26 mouse cellular contexts compared by ENCODE assay signal in genomic region chr2:170584678-170585077, GRCm38 (mm10). TPM values are rescaled to one million over a fixed set of nuclear protein-coding genes. Genes with fewer than 3 reads are reported as not detected.
A peak's percentile ranks its signal among the peaks of the same experiment; 100 is the strongest.
DNase-seq lines count a peak whose midpoint lies in the region; ATAC-seq and TF ChIP-seq lines count a peak whose summit lies in the region.
"Had no signal": no experiment of that assay in that cellular context is flagged by ENCODE, and none has a peak within 500 bp of the region (broad histone marks: within the 10 kb centered on the region; RNA-seq: fewer than 3 reads in every experiment).

No protein-coding gene starts in this region.

- TF ChIP-seq POLR2A in testis, adult 2 months (IDR thresholded peaks at IDR 0.05; ENCODE audit: control insufficient read depth, low read depth, low read length): no peak; the same call in 1 of the 2 replicates
- TF ChIP-seq POLR2A in MEL (IDR thresholded peaks at IDR 0.05; ENCODE audit: control insufficient read depth in 1 of 2, insufficient read depth in 1 of 2, low read depth in 1 of 2, low read length in 2 of 2, poor library complexity in 1 of 2): no peak

- no peak for TF ChIP-seq EP300 in MEL (IDR thresholded peaks at IDR 0.05; ENCODE audit: low read depth in 1 of 2, low read length in 2 of 2)

- H3K9ac ChIP-seq in MEL (ENCODE audit: control insufficient read depth, low read depth, low read length, poor library complexity, severe bottlenecking): no peak overlapping the region
- H3K9ac ChIP-seq: embryonic facial prominence, embryonic 12.5 days; forebrain, embryonic 13.5 days; forebrain, embryonic 15.5 days; forebrain, postnatal 0 days had no signal

- peak; percentile 17; the same call in 1 of the 2 replicates for TF ChIP-seq CTCF in testis, adult 2 months (IDR thresholded peaks at IDR 0.05; ENCODE audit: control insufficient read depth, insufficient read depth, insufficient replicate concordance, low read depth, low read length)
- TF ChIP-seq CTCF in MEL (IDR thresholded peaks at IDR 0.05 in 2 of 3, conservative IDR thresholded peaks at IDR 0.05 in 1 of 3; ENCODE audit: control insufficient read depth in 1 of 3, insufficient read depth in 1 of 3, low read depth in 2 of 3, low read length in 3 of 3, poor library complexity in 1 of 3, severe bottlenecking in 1 of 3): no peak

- peak overlapping the region; percentile 87 for H3K4me3 ChIP-seq in megakaryocyte, embryonic 14.5 days (replicated peaks)
- H3K4me3 ChIP-seq in testis, adult 2 months (ENCODE audit: control insufficient read depth, low read depth, low read length): no peak overlapping the region
- no peak overlapping the region for H3K4me3 ChIP-seq in MEL (ENCODE audit: control insufficient read depth in 1 of 2, insufficient read depth in 1 of 2, low read depth in 2 of 2, low read length in 2 of 2)
- H3K4me3 ChIP-seq: embryonic facial prominence, embryonic 10.5 days; embryonic facial prominence, embryonic 12.5 days; forebrain, embryonic 13.5 days; forebrain, embryonic 15.5 days had no signal

- TF ChIP-seq RAD21 in MEL (IDR thresholded peaks at IDR 0.05; ENCODE audit: low read depth, low read length): no peak

- H3K9me3 ChIP-seq in megakaryocyte, embryonic 14.5 days: peaks cover 27% of the 10 kb centered on the region
- H3K9me3 ChIP-seq in MEL (replicated peaks; ENCODE audit: insufficient read depth, low read length): no peaks in the 10 kb centered on the region
- H3K9me3 ChIP-seq: embryonic facial prominence, embryonic 10.5 days; embryonic facial prominence, embryonic 12.5 days; forebrain, embryonic 13.5 days; forebrain, embryonic 15.5 days had no signal

- no peak overlapping the region for H3K27ac ChIP-seq in testis, adult 2 months (ENCODE audit: control insufficient read depth, insufficient read depth, low read depth, low read length)
- H3K27ac ChIP-seq in MEL (ENCODE audit: control insufficient read depth, low read depth, low read length): no peak overlapping the region
- H3K27ac ChIP-seq: embryonic facial prominence, embryonic 10.5 days; embryonic facial prominence, embryonic 12.5 days; forebrain, embryonic 13.5 days; forebrain, embryonic 15.5 days had no signal

- peaks cover 3% of the 10 kb centered on the region for H3K27me3 ChIP-seq in megakaryocyte, embryonic 14.5 days (replicated peaks)
- no peaks in the 10 kb centered on the region for H3K27me3 ChIP-seq in testis, adult 2 months (ENCODE audit: control insufficient read depth, insufficient read depth, low read length)
- no peaks in the 10 kb centered on the region for H3K27me3 ChIP-seq in MEL (ENCODE audit: control insufficient read depth in 1 of 2, insufficient read depth in 2 of 2, low read length in 2 of 2)
- H3K27me3 ChIP-seq: embryonic facial prominence, embryonic 12.5 days; forebrain, embryonic 13.5 days; forebrain, embryonic 15.5 days had no signal

- ATAC-seq in megakaryocyte, adult 5-6 weeks (ENCODE audit: poor library complexity, severe bottlenecking): no peak
- ATAC-seq: CD4-positive, CD25-positive, alpha-beta regulatory T cell, adult 4 months; forebrain, embryonic 13.5 days; forebrain, embryonic 15.5 days; forebrain, postnatal 0 days had no signal

- no peaks in the 10 kb centered on the region for H3K79me2 ChIP-seq in MEL (ENCODE audit: control insufficient read depth, insufficient read depth, low read length, poor library complexity)

- H3K4me1 ChIP-seq in megakaryocyte, embryonic 14.5 days: peaks cover 4% of the 10 kb centered on the region; the same call in 1 of the 2 replicates
- H3K4me1 ChIP-seq in testis, adult 2 months (ENCODE audit: control insufficient read depth, insufficient read depth, low read length): no peaks in the 10 kb centered on the region
- no peaks in the 10 kb centered on the region for H3K4me1 ChIP-seq in MEL (ENCODE audit: control insufficient read depth in 1 of 2, insufficient read depth in 2 of 2, low read length in 2 of 2)

- H3K36me3 ChIP-seq in megakaryocyte, embryonic 14.5 days (replicated peaks; ENCODE audit: low read length): no peaks in the 10 kb centered on the region
- no peaks in the 10 kb centered on the region for H3K36me3 ChIP-seq in testis, adult 2 months (ENCODE audit: control insufficient read depth, insufficient read depth, low read length)
- H3K36me3 ChIP-seq in MEL (ENCODE audit: control insufficient read depth in 1 of 2, insufficient read depth in 2 of 2, low read length in 2 of 2): no peaks in the 10 kb centered on the region
- H3K36me3 ChIP-seq: embryonic facial prominence, embryonic 10.5 days; embryonic facial prominence, embryonic 12.5 days; forebrain, embryonic 15.5 days had no signal

- DNase-seq in testis, postnatal 14 days (ENCODE audit: low spot score): no peak
- DNase-seq in MEL (ENCODE audit: low read depth, low spot score): no peak
- no peak for DNase-seq in spleen, postnatal 36 days (ENCODE audit: low spot score in 2 of 2)
- DNase-seq: adrenal gland, adult 8-10 months; adrenal gland, postnatal 14 days; adrenal gland, postnatal 36 days; B cell, adult 2 months; cerebellum, adult 11-12 months; cerebellum, adult 2 months; cerebellum, adult 9-10 months; cerebellum, postnatal 10 days; cerebellum, postnatal 25 days; forebrain, postnatal 0 days had no signal

TF ChIP-seq in MEL, 35 proteins besides CTCF, POLR2A, EP300 and RAD21:
- TF ChIP-seq MYC (IDR thresholded peaks at IDR 0.05; ENCODE audit: low read depth, low read length): no peak
- TF ChIP-seq SMC3 (IDR thresholded peaks at IDR 0.05; ENCODE audit: low read depth, low read length): no peak
- TF ChIP-seq MAX (IDR thresholded peaks at IDR 0.05; ENCODE audit: low read length): no peak
- no peak for TF ChIP-seq POLR2AphosphoS2 (IDR thresholded peaks at IDR 0.05; ENCODE audit: low read length)
- TF ChIP-seq POLR2AphosphoS5 (IDR thresholded peaks at IDR 0.05; ENCODE audit: borderline replicate concordance, low read depth, low read length): peak; percentile 77; the same call in 1 of the 2 replicates

RNA-seq across cellular contexts. Expression of gene 4930470P17Rik, which starts 17.1 kb away (rescaled TPM):
- not detected in 2 replicates for polyA plus RNA-seq in megakaryocyte, embryonic 14.5 days (2012; ENCODE audit: insufficient read depth, low replicate concordance)
- not detected in 2 replicates for total RNA-seq in megakaryocyte, adult 5-6 weeks (2015)
- not detected in 2 replicates for total RNA-seq in megakaryocyte, adult 5-6 weeks (2017)
- 2.9 and 4.1 TPM in 2 replicates for polyA plus RNA-seq in testis, adult 2 months (2012; rRNA removed)
- total RNA-seq in MEL (2012; rRNA removed): not detected in 2 replicates
- not detected for polyA plus RNA-seq in MEL (2012; ENCODE audit: insufficient read depth in 1 of 2, insufficient read length in 2 of 2, low read depth in 1 of 2, low replicate concordance in 2 of 2, missing spikeins in 1 of 2)
- total RNA-seq: adrenal gland, adult 18-20 months; adrenal gland, adult 8-10 months; adrenal gland, postnatal 14 days; adrenal gland, postnatal 36 days; ES-E14; forebrain, postnatal 0 days had no signal
- polyA plus RNA-seq: CD4-positive, CD25-positive, alpha-beta regulatory T cell, adult 4 months; cerebellum, adult 2 months; cortical plate, adult 2 months; embryonic facial prominence, embryonic 10.5 days; embryonic facial prominence, embryonic 12.5 days; embryonic facial prominence, embryonic 14.5 days; forebrain, embryonic 11.5 days; forebrain, embryonic 13.5 days; forebrain, embryonic 15.5 days had no signal
